Mouse (Mus musculus): Measurements from ENCODE around the gene Col5a1. TPM values are rescaled to one million over a fixed set of nuclear protein-coding genes. Genes with fewer than 3 reads are reported as not detected.

The Col5a1 gene
- polyA plus RNA-seq, 1 experiment from 2014 or later, result 15.4 TPM

DNA sequence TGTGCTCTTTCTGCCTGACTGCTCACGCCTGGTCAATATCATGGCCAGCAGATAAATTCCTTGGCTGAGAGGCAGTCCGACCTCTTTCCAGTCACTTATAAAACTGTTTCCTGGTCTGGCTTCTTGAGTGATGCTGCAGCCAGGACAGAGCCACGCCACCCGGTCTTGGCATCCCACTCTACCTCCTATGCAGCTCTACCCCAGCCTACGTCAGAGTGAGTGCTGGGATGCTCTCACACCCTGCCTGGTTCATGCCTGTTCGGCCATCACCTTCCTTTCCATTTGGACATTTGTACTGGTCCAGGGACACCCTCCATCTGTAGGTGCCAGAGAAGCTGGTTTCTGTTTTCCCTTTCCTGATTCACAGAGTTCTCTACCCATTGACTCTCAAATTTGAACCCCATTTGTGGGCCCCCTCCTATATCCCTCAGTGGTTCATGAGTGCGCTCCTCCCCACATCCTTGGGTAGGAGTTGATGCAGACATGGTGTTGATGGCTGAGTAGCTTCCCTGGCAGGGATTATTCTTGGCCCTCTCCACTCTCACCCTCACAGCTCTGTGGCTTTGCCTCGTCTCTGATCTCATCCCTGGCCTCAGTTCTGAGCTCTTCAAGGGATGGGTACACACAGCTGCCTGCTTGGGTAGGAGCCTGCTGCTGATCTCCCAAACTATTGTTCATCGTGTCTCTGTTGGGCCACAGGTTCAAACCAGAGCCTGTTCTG lies 15.5 kb downstream of the Col5a1 start:
- WGBS (ENCODE audit: insufficient replicate concordance), result 60% methylated on average over 9 of the region's 9 CpGs
- Histone ChIP-seq H3K36me3 (no peaks in the 10 kb centered on the region), H3K27ac (no peak overlapping the region), H3K4me1 (no peaks in the 10 kb centered on the region), H3K4me3 (no peak overlapping the region), H3K9me3 (replicated peaks) (no peaks in the 10 kb centered on the region), H3K4me2 (no peak overlapping the region), H3K27me3 (replicated peaks) (0 out of 2 replicates have a peak, but pooled peaks cover 12% of the 10 kb centered on the region), H3K9ac (no peak overlapping the region)
- no peak for ATAC-seq

DNA sequence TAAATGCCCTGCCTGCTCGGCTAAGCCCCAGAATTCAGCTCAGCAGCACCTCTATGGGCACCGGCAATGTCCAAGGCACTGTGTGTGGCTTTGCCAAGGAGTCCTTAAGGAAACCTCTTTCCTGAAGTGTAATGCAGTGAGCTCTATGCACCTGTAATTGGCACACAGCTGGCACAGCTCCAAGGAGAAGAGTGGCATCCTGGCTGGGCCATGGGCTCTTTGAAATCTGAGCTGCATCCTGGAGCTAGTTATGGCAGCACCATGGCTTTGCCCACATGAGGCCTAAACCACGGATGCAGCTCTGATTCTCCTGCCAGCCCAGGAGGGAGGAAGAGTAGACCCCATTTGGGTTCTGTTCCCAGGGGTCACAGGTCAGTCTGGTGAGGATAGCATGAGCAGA lies 16.1 kb downstream of the Col5a1 start:
- Histone ChIP-seq H3K9me3 (replicated peaks) (no peaks in the 10 kb centered on the region), H3K4me2 (no peak overlapping the region), H3K36me3 (no peaks in the 10 kb centered on the region), H3K27ac (no peak overlapping the region), H3K4me1 (no peaks in the 10 kb centered on the region), H3K9ac (no peak overlapping the region), H3K27me3 (replicated peaks) (0 out of 2 replicates have a peak, but pooled peaks cover 11% of the 10 kb centered on the region), H3K4me3 (no peak overlapping the region)
- ATAC-seq, result no peak
- 63% methylated on average over 3 of the region's 3 CpGs for WGBS (ENCODE audit: insufficient replicate concordance)

DNA sequence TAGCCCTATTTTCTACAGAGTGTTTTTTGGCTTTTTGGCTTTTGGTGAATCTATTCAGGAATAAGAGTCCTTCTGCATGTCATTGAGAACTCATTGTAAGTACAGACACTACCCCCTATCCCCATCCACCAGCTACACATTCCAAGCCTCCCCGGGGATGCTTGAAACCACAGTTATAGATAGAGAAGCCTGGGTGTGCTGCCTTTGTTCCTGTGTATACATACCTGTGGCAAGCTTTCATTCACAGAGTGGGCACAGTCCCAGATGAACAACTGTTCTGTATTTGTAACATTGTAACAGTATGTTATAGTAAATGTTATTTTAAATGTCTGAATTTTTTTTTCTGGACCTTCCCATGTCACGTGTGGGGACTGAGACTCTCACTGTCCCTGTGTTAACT lies 19.2 kb downstream of the Col5a1 start:
- Histone ChIP-seq H3K4me3 (no peak overlapping the region), H3K27ac (no peak overlapping the region), H3K9me3 (replicated peaks) (no peaks in the 10 kb centered on the region), H3K4me2 (no peak overlapping the region), H3K9ac (no peak overlapping the region), H3K27me3 (replicated peaks) (0 out of 2 replicates have a peak, but pooled peaks cover 5% of the 10 kb centered on the region), H3K36me3 (no peaks in the 10 kb centered on the region), H3K4me1 (no peaks in the 10 kb centered on the region)
- WGBS (ENCODE audit: insufficient replicate concordance), result 56% methylated on average over 2 of the region's 2 CpGs
- no peak for ATAC-seq

DNA sequence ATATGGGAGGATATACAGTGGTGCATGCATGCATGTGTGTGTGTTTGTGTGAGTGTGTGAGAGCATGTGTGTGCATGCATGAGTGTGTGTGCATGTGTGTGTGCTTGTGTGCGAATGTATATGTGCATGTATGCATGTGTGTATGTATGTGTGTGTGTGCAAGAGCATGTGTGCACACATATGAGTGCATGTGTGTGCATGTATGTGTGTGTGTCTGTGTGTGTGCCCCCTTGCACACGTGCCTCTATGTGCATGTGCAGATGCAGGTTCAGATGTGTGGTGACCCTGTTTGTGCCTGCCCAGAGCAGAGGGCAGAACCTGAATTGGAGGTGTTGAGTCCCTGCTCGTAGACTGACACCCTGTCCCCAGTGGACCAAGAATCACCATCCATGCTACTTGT lies 24.3 kb downstream of the Col5a1 start:
- Histone ChIP-seq H3K4me2 (no peak overlapping the region), H3K27ac (no peak overlapping the region), H3K9me3 (replicated peaks) (no peaks in the 10 kb centered on the region), H3K9ac (no peak overlapping the region), H3K36me3 (no peaks in the 10 kb centered on the region), H3K27me3 (replicated peaks) (no peaks in the 10 kb centered on the region), H3K4me1 (no peaks in the 10 kb centered on the region), H3K4me3 (no peak overlapping the region)
- WGBS (ENCODE audit: insufficient replicate concordance), result 43% methylated on average over 3 of the region's 3 CpGs
- ATAC-seq, result no peak

DNA sequence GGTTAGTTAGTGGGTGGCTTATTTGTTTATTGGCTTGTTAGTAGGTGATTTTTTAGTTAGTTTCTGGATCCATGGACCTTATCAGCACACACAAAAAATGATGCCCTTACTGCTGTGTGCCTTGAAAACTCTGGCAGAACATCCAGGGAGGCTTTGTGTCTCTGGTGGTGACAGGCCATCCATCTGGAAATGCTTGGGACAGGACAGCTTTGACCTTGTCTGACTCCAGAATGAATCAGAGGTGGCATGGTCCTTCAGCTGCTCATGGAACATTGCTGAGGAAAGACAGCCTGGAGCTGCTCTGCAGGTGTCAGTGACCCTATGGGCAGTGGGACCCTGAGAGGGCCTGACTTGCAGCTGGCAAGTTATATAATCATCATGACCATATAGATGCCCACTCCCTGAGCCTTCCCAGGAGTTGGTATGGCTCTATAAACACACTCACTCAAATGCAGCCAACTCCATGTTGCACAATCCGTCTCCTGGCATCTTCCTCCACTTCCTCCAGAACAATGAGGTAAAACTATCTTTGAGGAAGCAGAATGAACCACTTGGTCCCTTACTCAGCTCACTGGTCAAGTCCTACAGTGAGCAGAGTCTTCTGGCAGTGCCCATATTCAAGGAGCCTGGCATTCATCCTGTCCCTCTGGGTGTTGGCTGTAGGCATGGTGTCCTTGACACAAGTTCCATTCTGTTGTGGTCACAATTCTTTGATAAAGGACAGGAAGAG lies 26.5 kb downstream of the Col5a1 start:
- Histone ChIP-seq H3K4me3 (no peak overlapping the region), H3K27ac (no peak overlapping the region), H3K9me3 (replicated peaks) (no peaks in the 10 kb centered on the region), H3K4me1 (peaks cover 7% of the 10 kb centered on the region; the same call in 1 of the 2 replicates), H3K4me2 (no peak overlapping the region), H3K36me3 (no peaks in the 10 kb centered on the region), H3K27me3 (replicated peaks) (no peaks in the 10 kb centered on the region; the same call in 1 of the 2 replicates), H3K9ac (no peak overlapping the region)
- no peak for ATAC-seq
- WGBS (ENCODE audit: insufficient replicate concordance), result 22% methylated on average over 1 of the region's 1 CpGs

DNA sequence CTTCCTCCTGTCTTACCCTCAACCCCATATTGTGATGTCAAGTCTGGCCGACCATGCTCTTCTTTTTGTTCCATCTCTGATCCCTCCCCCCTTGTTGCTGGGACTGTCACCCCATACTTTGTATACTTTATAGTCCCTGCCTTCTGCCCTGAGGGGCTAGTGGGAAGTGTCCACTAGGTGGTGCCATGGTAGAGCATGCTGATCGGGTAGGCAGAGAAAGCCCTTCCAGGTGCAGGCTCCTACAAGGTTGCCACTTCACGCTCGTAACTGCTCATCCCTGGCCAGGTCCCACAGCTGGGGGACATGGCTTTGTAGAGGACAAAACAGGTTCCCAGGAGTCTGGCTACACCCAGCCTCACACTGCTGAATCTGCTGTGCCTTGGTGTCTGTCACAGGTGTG lies 29.5 kb downstream of the Col5a1 start:
- no peak overlapping the region; the same call in 1 of the 2 replicates for H3K9ac ChIP-seq
- H3K27ac ChIP-seq, result no peak overlapping the region
- ATAC-seq, result no peak; the same call in 1 of the 2 replicates
- no peaks in the 10 kb centered on the region for H3K9me3 ChIP-seq (replicated peaks)
- H3K4me2 ChIP-seq, result no peak overlapping the region
- H3K4me1 ChIP-seq, result peaks cover 7% of the 10 kb centered on the region; the same call in 1 of the 2 replicates
- H3K4me3 ChIP-seq, result no peak overlapping the region
- 57% methylated on average over 4 of the region's 4 CpGs for WGBS (ENCODE audit: insufficient replicate concordance)
- H3K27me3 ChIP-seq (replicated peaks), result no peaks in the 10 kb centered on the region; the same call in 1 of the 2 replicates
- no peaks in the 10 kb centered on the region for H3K36me3 ChIP-seq

DNA sequence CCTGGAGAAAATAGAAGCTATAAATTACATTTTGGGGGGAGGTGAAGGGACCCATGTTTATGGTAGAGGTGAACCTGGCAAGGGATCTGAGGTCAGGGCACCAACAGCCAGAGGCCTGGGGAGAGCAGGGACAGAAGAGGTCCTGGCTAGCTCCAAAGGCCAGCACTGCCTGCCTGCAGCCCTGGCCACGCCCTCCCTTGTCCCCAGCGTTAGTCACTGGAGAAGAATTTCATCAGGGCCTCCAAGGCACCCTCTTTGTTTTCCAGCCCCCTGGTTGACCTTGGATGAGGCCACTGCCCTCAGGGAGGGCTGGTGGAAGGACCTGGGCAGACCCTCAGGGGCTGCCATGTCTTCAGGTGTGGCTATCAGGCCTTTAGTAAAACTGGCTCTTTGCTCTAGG lies 30.1 kb downstream of the Col5a1 start:
- Histone ChIP-seq H3K27ac (no peak overlapping the region), H3K4me3 (no peak overlapping the region), H3K4me2 (no peak overlapping the region), H3K9ac (no peak overlapping the region; the same call in 1 of the 2 replicates), H3K9me3 (replicated peaks) (no peaks in the 10 kb centered on the region), H3K36me3 (no peaks in the 10 kb centered on the region), H3K4me1 (peaks cover 7% of the 10 kb centered on the region; the same call in 1 of the 2 replicates), H3K27me3 (replicated peaks) (peaks cover 4% of the 10 kb centered on the region; the same call in 1 of the 2 replicates)
- no peak for ATAC-seq
- WGBS (ENCODE audit: insufficient replicate concordance), result 29% methylated on average over 2 of the region's 2 CpGs

DNA sequence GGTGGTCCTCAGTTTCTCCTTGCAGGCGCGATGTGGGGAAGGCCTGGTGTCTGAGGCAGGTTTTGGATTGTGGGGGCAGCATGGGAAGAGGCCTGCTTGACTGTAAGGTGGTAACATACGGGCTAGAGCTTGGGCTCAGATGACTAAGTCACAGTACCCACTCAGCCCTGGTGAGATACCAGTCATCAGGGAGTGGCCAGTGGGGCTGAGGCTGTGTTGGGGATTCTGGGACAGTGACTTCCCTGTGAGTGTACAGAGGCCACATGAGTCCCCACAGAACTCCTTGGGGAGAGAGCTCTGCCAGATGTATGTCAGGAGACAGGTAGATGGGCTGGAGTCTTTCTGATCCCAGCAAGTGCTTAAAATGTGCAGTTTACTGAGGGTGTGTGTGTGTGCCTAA lies 31.0 kb downstream of the Col5a1 start:
- WGBS (ENCODE audit: insufficient replicate concordance), result 82% methylated on average over 3 of the region's 3 CpGs
- H3K9me3 ChIP-seq (replicated peaks), result no peaks in the 10 kb centered on the region

DNA sequence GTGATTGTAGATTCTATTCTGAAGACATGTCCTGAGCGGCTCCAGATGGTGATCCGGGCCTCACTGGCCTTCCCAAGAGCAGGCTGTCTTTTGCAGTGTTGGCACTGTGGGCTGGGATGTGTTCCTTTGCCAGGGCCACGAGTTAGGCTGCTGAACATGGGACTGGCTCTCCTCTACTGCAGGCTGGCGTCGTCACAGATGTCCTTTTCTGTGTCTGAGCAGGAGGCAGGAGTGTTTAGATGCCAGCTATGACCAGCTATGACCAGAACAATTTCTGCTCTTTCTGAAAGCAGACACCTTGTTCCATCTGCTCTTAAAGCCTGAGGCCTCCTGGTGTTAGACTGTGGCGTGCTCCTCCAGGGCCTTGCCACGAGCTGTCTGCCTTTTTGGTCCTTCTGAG lies 31.9 kb downstream of the Col5a1 start:
- WGBS (ENCODE audit: insufficient replicate concordance), result 63% methylated on average over 7 of the region's 7 CpGs
- no peak overlapping the region for H3K27ac ChIP-seq
- H3K9ac ChIP-seq, result no peak overlapping the region
- ATAC-seq, result no peak
- H3K4me2 ChIP-seq, result no peak overlapping the region
- no peak overlapping the region for H3K4me3 ChIP-seq
- no peaks in the 10 kb centered on the region for H3K36me3 ChIP-seq
- H3K4me1 ChIP-seq, result peaks cover 7% of the 10 kb centered on the region; the same call in 1 of the 2 replicates
- H3K27me3 ChIP-seq (replicated peaks), result peaks cover 6% of the 10 kb centered on the region; the same call in 1 of the 2 replicates
- no peaks in the 10 kb centered on the region for H3K9me3 ChIP-seq (replicated peaks)

More for the DNA sequence above, 31.0 kb downstream of the Col5a1 start:
- H3K27ac ChIP-seq, result no peak overlapping the region
- no peak for ATAC-seq
- no peak overlapping the region for H3K9ac ChIP-seq
- no peaks in the 10 kb centered on the region for H3K36me3 ChIP-seq
- no peak overlapping the region for H3K4me2 ChIP-seq
- H3K4me3 ChIP-seq, result no peak overlapping the region
- H3K4me1 ChIP-seq, result peaks cover 7% of the 10 kb centered on the region; the same call in 1 of the 2 replicates
- peaks cover 6% of the 10 kb centered on the region; the same call in 1 of the 2 replicates for H3K27me3 ChIP-seq (replicated peaks)

DNA sequence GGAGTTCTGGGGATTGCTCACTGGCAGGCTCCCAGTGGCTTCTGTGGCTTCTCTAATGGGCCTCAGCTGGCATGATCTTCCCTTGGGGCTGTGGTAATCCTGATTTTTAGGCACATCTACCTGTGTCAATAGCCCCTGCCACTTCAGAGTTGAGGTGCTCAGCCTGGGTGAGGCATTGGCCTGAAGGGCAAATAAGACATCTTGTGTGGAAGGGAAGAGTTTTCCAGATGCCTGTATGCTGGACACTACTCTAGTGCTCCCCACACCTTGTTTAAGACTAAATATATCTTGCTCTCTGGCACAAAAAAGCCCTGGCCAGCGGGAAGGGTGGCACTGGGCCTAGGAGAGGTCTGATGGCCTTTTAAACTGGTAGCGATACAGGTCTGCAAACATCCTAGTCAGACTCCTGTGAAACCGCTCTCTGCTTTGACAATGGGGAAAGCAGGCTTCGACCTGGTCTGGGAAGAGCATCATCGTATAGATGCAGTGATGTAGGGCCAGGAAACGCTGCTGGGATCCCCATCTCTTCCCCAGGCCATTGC lies 33.2 kb downstream of the Col5a1 start:
- Histone ChIP-seq H3K27me3 (replicated peaks) (peaks cover 6% of the 10 kb centered on the region; the same call in 1 of the 2 replicates), H3K36me3 (no peaks in the 10 kb centered on the region), H3K27ac (no peak overlapping the region), H3K9ac (no peak overlapping the region), H3K9me3 (replicated peaks) (no peaks in the 10 kb centered on the region), H3K4me3 (no peak overlapping the region), H3K4me2 (no peak overlapping the region), H3K4me1 (peaks cover 7% of the 10 kb centered on the region; the same call in 1 of the 2 replicates)
- 68% methylated on average over 6 of the region's 6 CpGs for WGBS (ENCODE audit: insufficient replicate concordance)
- no peak for ATAC-seq

DNA sequence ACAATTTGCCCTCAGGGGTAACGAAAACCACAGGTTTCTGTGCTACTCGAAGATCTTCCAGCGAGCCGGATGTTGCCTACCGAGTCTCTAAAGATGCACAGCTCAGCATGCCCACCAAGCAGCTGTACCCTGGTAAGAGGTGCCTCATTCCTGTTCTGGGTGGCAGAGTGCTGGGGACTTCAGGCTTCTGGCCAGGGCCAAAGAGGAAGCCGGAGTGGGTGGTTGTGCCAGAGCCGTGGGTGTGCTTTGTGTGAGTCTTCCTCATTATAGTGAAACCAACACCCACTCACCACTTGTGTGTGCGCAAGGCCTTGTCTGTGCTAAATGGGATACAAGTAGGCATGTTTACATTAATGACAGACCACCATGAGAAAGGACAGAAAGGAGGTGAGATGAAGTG lies 35.8 kb downstream of the Col5a1 start:
- Histone ChIP-seq H3K4me3 (no peak overlapping the region), H3K27me3 (replicated peaks) (0 out of 2 replicates have a peak, but pooled peaks cover 6% of the 10 kb centered on the region), H3K9me3 (replicated peaks) (no peaks in the 10 kb centered on the region), H3K4me1 (no peaks in the 10 kb centered on the region), H3K4me2 (no peak overlapping the region), H3K36me3 (no peaks in the 10 kb centered on the region), H3K9ac (no peak overlapping the region), H3K27ac (no peak overlapping the region)
- ATAC-seq, result no peak
- WGBS (ENCODE audit: insufficient replicate concordance), result 78% methylated on average over 8 of the region's 8 CpGs

DNA sequence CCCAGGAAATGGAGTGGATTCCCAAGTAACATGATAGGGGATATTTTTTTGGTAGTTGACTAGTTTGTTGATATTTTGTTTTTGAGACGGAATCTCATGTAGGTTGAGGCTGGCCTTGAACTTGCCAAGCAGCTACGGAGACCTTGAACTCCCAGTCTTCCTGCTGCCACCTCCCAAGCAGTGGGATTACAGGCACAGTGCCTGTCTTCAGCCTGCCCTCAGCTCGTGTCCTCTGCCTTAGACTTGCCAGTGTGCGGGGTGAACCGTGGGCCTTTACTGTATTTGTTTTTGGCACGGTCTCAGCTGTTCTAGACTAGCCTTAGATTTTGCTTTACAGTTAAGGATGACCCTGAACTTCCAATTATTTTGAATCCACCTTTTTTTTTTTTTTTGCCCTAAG lies 37.5 kb downstream of the Col5a1 start:
- no peaks in the 10 kb centered on the region for H3K4me1 ChIP-seq
- ATAC-seq, result no peak
- no peak overlapping the region for H3K27ac ChIP-seq
- whole genome bisulfite sequencing (ENCODE audit: insufficient replicate concordance), result 74% methylated on average over 6 of the region's 6 CpGs
- no peaks in the 10 kb centered on the region for H3K9me3 ChIP-seq (replicated peaks)
- no peak overlapping the region for H3K4me3 ChIP-seq
- H3K36me3 ChIP-seq, result no peaks in the 10 kb centered on the region
- H3K4me2 ChIP-seq, result no peak overlapping the region
- H3K27me3 ChIP-seq (replicated peaks), result 0 out of 2 replicates have a peak, but pooled peaks cover 6% of the 10 kb centered on the region
- no peak overlapping the region for H3K9ac ChIP-seq
